Mouse (Mus musculus) ES-Bruce4 (cell line): ENCODE measurements around the gene Pitpna. TPM values are rescaled to one million over a fixed set of nuclear protein-coding genes. Genes with fewer than 3 reads are reported as not detected.

ENCODE experiments used
- H3K27ac ChIP-seq: 2 replicates; pipeline ENCODE4 v1.5.1; 2012; ENCODE audit warnings: low read length, inconsistent platforms; ENCODE audit not compliant: insufficient read depth
- H3K27me3 ChIP-seq: 2 replicates; pipeline ENCODE4 v1.6.1; 2012; ENCODE audit warnings: mild to moderate bottlenecking, low read length, inconsistent platforms; ENCODE audit not compliant: control insufficient read depth, poor library complexity, insufficient read depth, severe bottlenecking
- H3K36me3 ChIP-seq: 2 replicates; pipeline ENCODE4 v1.6.1; 2012; ENCODE audit warnings: inconsistent platforms, mild to moderate bottlenecking, low read length, moderate library complexity; ENCODE audit not compliant: control insufficient read depth, poor library complexity, insufficient read depth, severe bottlenecking
- H3K4me1 ChIP-seq: one replicate; pipeline ENCODE4 v1.8.1; 2011; ENCODE audit warnings: low read length; ENCODE audit not compliant: control insufficient read depth, insufficient read depth
- H3K4me3 ChIP-seq: 2 replicates; pipeline ENCODE4 v1.5.1; 2011; ENCODE audit warnings: low read depth, mild to moderate bottlenecking, low read length
- H3K9ac ChIP-seq: 2 replicates; pipeline ENCODE4 v1.6.1; 2012; ENCODE audit warnings: low read depth, mild to moderate bottlenecking, inconsistent platforms; ENCODE audit not compliant: poor library complexity, severe bottlenecking
- H3K9me3 ChIP-seq: replicated peaks from 2 replicates; pipeline ENCODE4 v1.6.1; 2012; ENCODE audit warnings: mild to moderate bottlenecking, low read length, inconsistent platforms; ENCODE audit not compliant: control insufficient read depth, poor library complexity, insufficient read depth, severe bottlenecking
- CTCF ChIP-seq: IDR thresholded peaks from one replicate; pipeline ENCODE4 v1.8.1; 2011; ENCODE audit warnings: low read depth, low read length
- EP300 ChIP-seq: IDR thresholded peaks from 2 replicates; pipeline ENCODE4 v1.6.1; 2011; ENCODE audit warnings: low read depth, low read length; ENCODE audit not compliant: insufficient read depth
- POLR2A ChIP-seq: IDR thresholded peaks from one replicate; pipeline ENCODE4 v1.8.1; 2011; ENCODE audit warnings: low read length; ENCODE audit not compliant: insufficient read depth
- polyA plus RNA-seq: library from polyadenylated mRNA; stranded (reverse); fragments of >200 nt; gene quantifications from 2 replicates; pipeline ENCODE4 v1.2.4, GENCODE M21; 2011; ENCODE audit warnings: low read depth; ENCODE audit not compliant: missing spikeins, insufficient read depth, insufficient read length

The Pitpna gene
- polyA plus RNA-seq, 1 experiment: 70.5 TPM

DNA sequence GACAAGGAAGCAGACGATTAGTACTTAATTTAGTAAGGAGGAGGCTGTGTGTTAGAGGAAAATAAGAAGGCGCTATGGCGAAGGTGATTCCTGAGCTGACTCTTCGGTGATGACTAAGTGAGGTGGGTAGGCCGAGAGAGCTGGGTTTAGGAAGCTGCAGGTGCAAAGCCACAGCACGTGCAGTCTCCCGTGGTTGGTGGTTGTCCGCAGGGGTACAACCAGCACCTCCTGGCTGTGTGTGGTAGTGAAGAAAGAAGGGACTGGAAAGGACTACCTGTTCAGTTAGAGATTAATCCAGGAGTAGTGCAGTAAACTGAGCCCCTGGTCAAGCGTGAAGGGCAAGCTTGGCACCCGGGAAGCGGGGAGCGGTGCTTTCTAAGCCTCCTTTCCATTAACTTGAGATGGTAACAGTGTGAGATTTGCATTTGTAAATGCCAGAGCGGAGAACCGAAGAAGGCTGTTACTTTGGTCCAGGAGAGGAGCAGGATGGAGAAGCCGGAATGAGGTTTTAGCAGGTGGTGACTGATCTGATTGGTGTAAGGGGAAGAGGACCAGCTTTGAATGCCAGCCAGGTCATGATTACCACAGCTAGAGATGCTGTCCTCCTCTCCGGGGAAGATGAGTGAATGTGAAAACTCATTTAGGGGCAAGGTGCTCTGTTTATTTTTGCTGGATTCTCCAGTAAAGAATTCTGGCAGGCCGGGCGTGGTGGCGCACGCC, 64.5 kb downstream of the Pitpna start:
- Histone ChIP-seq H3K27ac (peak overlapping the region; percentile 63), H3K4me1 (peaks cover 8% of the 10 kb centered on the region), H3K9me3 (no peaks in the 10 kb centered on the region), H3K36me3 (no peaks in the 10 kb centered on the region; the same call in 1 of the 2 replicates), H3K27me3 (no peaks in the 10 kb centered on the region), H3K4me3 (peak overlapping the region; percentile 76), H3K9ac (peak overlapping the region; percentile 77)
- TF ChIP-seq POLR2A: no peak
- TF ChIP-seq CTCF: no peak
- TF ChIP-seq EP300: no peak

DNA sequence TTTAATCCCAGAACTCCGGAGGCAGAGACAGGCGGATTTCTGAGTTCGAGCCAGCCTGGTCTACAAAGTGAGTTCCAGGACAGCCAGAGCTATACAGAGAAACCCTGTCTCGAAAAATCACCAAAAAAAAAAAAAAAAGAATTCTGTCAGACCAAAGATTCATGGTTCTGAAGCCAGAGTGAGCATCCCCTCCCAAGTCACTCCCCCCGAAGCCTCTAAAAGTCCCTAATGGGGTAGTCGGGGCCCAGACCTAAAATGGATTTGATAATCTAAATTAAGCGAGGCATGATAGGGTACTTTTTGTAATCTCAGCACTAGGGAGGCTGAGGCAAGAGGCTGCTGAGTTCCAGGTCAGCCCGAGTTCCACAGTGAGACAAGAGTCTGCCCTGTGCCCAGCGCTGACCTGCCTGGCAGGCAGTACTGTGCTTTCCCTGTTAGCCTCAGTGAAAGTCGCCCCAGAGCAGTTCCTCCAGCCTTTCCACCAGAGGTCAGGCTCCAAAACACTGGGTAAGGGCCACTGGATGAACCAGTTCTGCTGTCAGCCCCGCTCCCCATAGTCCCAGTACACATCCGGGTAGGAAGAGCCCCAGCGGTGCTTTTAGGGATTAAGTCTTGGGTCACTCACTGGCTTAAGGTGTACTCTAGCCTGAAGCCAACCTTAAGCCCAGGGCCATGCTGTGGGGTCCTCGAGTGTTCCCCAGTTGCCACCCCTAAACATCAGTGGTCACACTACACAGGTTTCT, 65.2 kb downstream of the Pitpna start:
- H3K4me1 ChIP-seq: peaks cover 8% of the 10 kb centered on the region
- H3K9me3 ChIP-seq: no peaks in the 10 kb centered on the region
- no peaks in the 10 kb centered on the region for H3K27me3 ChIP-seq
- H3K27ac ChIP-seq: peak overlapping the region; percentile 62
- H3K9ac ChIP-seq: peak overlapping the region; percentile 77
- H3K4me3 ChIP-seq: no peak overlapping the region
- no peaks in the 10 kb centered on the region; the same call in 1 of the 2 replicates for H3K36me3 ChIP-seq
- peak; percentile 12 for TF ChIP-seq CTCF
- TF ChIP-seq EP300: no peak

DNA sequence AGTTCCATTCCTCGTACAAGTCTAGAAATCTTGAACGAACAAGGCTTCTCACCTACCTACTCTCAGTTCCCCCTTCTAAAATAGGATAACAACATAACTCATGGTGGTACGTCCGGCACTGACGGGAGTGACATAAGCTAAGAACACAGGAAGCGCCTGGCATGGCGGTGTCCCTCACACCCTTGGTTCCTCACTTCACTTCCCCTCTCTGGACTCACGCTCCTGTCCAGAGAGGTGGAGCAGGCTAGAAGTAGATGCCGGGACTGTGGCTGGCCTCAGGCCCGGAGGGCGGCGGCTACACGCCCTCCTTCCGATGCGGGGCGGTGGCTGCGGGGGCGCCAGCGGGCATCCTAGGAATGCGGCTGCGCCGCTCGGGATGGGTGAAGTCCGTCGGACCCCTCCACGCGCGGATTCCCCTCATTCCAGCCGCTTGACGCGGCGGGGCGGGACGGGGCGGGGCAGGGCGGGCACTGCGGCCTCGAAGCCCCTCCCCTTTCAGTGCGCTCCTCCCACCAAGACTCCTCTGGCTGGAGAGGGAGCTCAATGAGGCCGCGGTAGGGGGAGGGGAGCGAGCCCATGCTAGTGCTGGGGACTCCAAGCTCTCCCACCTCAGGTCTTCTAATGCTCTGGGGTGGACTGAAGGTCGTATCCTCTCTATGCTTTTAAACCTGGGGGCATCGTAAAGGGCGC, 66.0 kb downstream of the Pitpna start:
- H3K27ac ChIP-seq: peak overlapping the region; percentile 62
- H3K9me3 ChIP-seq: no peaks in the 10 kb centered on the region
- no peaks in the 10 kb centered on the region for H3K27me3 ChIP-seq

DNA sequence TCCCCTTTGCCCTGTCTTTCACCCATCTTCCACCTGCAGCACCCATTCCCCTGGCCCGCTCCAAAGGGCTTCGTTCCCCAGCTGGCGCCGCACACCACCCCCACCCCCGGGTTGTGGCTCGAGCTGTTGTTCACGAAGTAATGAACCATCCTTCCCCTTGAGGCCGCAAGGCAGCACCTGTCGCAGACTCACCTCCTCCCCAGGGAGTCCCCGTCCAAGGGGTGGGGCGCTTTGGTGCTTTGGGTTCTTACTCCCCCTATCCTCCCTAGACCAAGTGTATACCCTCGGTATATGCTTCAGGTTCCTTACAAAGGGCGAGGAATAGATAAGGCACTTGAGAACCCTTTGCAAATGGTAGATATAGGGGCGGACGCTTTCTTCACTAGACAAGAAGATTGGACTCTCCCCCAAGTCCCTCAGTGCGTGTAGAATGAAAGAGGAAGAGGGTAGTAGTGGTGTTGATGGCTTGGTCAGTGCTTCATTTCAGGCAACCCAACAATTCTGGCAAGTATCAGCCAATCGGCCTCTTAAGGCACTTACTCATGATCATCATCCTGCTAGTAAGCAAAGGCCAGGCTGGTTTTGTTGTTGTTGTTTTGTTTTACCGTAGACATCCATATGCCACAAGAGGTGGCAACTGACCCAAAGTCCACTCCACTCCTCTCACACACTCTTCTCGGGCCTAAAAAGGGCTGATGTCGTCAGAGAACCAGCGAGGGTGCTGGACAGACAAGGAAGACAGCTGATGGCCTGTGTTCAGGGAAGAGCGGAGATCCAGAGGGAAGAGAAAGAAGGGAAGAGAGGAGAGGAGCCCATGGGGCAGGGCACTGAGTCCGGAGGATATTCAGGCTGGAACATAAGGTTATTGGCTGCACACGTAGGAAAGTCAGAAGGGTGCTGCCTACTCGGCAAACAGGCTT, 66.8 kb downstream of the Pitpna start:
- TF ChIP-seq POLR2A (no peak), CTCF (no peak), EP300 (no peak)
- Histone ChIP-seq H3K36me3 (no peaks in the 10 kb centered on the region; the same call in 1 of the 2 replicates), H3K4me3 (peak overlapping the region; percentile 55), H3K27me3 (no peaks in the 10 kb centered on the region), H3K4me1 (peaks cover 8% of the 10 kb centered on the region), H3K9ac (peak overlapping the region; percentile 77), H3K27ac (peak overlapping the region; percentile 30; the same call in 1 of the 2 replicates), H3K9me3 (no peaks in the 10 kb centered on the region)

More for the DNA sequence above, 66.0 kb downstream of the Pitpna start:
- Histone ChIP-seq H3K9ac (peak overlapping the region; percentile 77), H3K4me3 (peak overlapping the region; percentile 69), H3K36me3 (no peaks in the 10 kb centered on the region; the same call in 1 of the 2 replicates), H3K4me1 (peaks cover 8% of the 10 kb centered on the region)
- TF ChIP-seq CTCF: no peak
- peak; percentile 27 for TF ChIP-seq POLR2A

DNA sequence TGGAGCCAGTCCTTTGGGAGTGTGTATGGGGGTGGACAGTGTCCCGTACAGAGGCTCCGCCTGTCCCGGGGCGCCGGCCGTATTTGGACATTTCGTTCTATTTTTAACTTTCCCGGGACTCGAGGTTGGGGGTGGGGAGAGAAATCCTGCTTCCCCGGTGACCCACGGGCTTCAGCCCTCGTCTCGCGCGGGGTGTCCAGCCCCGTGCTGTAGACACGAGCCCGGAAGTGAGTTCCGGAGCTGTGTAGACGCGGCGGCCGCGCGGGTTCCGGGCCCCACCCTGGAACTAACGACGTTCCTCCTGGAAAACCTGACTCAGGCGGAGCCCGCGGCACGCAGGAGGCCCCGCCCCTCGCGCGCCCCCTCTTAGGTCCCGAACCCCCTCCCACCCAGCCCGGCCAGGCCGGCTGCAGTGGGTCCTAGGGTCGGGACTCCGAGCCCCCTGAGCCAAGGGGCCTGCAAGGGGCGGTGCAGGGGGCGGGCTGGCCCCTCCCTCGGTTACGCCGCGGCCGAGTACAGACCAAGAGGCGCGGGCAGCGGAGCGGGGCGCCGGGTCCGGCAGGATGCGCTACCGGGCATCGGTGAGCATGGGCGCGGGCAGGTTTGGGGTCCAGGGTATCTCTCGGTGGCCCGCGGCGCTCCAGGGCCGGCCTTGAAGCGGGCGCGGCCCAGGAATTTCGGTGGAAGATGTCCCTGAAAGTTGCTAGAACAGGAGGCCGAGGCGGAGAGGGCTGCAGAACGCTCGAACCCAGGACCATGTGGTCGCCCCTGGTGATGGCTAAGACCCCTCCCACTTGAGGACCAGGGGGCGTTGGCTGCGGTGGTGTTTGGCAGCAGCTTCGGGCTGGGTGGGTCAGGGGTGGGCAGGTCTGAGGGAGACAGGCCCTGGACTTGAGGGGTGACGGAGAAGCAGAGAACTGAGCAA, 68.0 kb downstream of the Pitpna start:
- H3K36me3 ChIP-seq: peaks cover 6% of the 10 kb centered on the region
- peak overlapping the region; percentile 47 for H3K4me3 ChIP-seq
- no peaks in the 10 kb centered on the region for H3K27me3 ChIP-seq
- H3K9me3 ChIP-seq: no peaks in the 10 kb centered on the region
- H3K27ac ChIP-seq: peak overlapping the region; percentile 16; the same call in 1 of the 2 replicates
- H3K4me1 ChIP-seq: peaks cover 8% of the 10 kb centered on the region
- H3K9ac ChIP-seq: peak overlapping the region; percentile 77
- TF ChIP-seq CTCF: no peak
- no peak for TF ChIP-seq POLR2A
- TF ChIP-seq EP300: no peak
